Mouse (Mus musculus) CH12.LX (cell line): ENCODE results near the gene 4931406P16Rik. TPM values are rescaled to one million over a fixed set of nuclear protein-coding genes. Genes with fewer than 3 reads are reported as not detected.

Source experiments
- DNase-seq: peaks from one replicate; pipeline ENCODE4 v3.0.0-alpha.2; 2013; ENCODE audit errors: extremely low read depth
- H3K27ac ChIP-seq: 2 replicates; pipeline ENCODE4 v1.5.1; 2012; ENCODE audit warnings: low read depth, mild to moderate bottlenecking, control low read depth, moderate library complexity; ENCODE audit not compliant: insufficient read depth
- H3K27me3 ChIP-seq: replicated peaks from 2 replicates; pipeline ENCODE3; 2012; ENCODE audit warnings: inconsistent platforms
- H3K36me3 ChIP-seq, 2 experiments: replicated peaks in 1 of 2; 2 replicates each; pipeline versions ENCODE3 to v1.6.1; 2012; ENCODE audit warnings: inconsistent platforms in 1 of 2, low read length in 1 of 2, mild to moderate bottlenecking in 1 of 2, mixed read lengths in 1 of 2, moderate library complexity in 1 of 2; ENCODE audit not compliant: control insufficient read depth in 1 of 2, insufficient read depth in 1 of 2
- H3K4me1 ChIP-seq, 2 experiments: 2 replicates each; pipeline ENCODE4 v1.6.1; 2012; ENCODE audit warnings: inconsistent platforms in 1 of 2, moderate library complexity in 1 of 2; ENCODE audit not compliant: insufficient read depth in 2 of 2, control insufficient read depth in 1 of 2
- H3K4me2 ChIP-seq: 2 replicates; pipeline ENCODE4 v1.6.1; 2012; ENCODE audit warnings: low read depth, mild to moderate bottlenecking, control low read depth; ENCODE audit not compliant: poor library complexity, insufficient read depth, severe bottlenecking
- H3K4me3 ChIP-seq, 3 experiments: fragments of 150-350 bp in 1 of 3; sonication (generic) in 1 of 3; replicated peaks in 1 of 3; 2 replicates each; pipeline versions ENCODE3 to v1.5.1; 2011 to 2012; ENCODE audit warnings: low read depth in 2 of 3, low read length in 2 of 3, mild to moderate bottlenecking in 2 of 3, moderate library complexity in 2 of 3, control low read depth in 1 of 3, improper control_type of control experiment in 1 of 3, inconsistent platforms in 1 of 3, mixed read lengths in 1 of 3; ENCODE audit not compliant: poor library complexity in 1 of 3
- H3K79me2 ChIP-seq: replicated peaks from 2 replicates; pipeline ENCODE4 v1.6.1; 2012; ENCODE audit warnings: mild to moderate bottlenecking, moderate library complexity; ENCODE audit not compliant: control insufficient read depth, poor library complexity, insufficient read depth, severe bottlenecking; ENCODE audit errors: extremely low read depth
- H3K9ac ChIP-seq: 2 replicates; pipeline ENCODE4 v1.6.1; 2012; ENCODE audit warnings: low read depth, mild to moderate bottlenecking, control low read depth, moderate library complexity; ENCODE audit not compliant: insufficient read depth
- H3K9me3 ChIP-seq: replicated peaks from 2 replicates; pipeline ENCODE3; 2012; ENCODE audit warnings: low read length, inconsistent platforms, mixed read lengths
- CTCF ChIP-seq, 2 experiments: IDR thresholded peaks in 1 of 2; conservative IDR thresholded peaks in 1 of 2; 2 replicates each; pipeline ENCODE4 v1.5.1; 2011 to 2012; ENCODE audit warnings: low read depth in 2 of 2, low read length in 2 of 2, improper control_type of control experiment in 1 of 2, inconsistent platforms in 1 of 2, mild to moderate bottlenecking in 1 of 2, moderate library complexity in 1 of 2
- ELF1 ChIP-seq: IDR thresholded peaks from 2 replicates; pipeline ENCODE4 v1.6.1; 2014; ENCODE audit warnings: low read depth, mild to moderate bottlenecking, inconsistent platforms, low read length, improper control_type of control experiment
- JUND ChIP-seq: conservative IDR thresholded peaks from 2 replicates; pipeline ENCODE4 v1.6.1; 2011; ENCODE audit warnings: low read depth, low read length, improper control_type of control experiment
- MAFK ChIP-seq: IDR thresholded peaks from 2 replicates; pipeline ENCODE4 v1.6.1; 2011; ENCODE audit warnings: low read length, improper control_type of control experiment; ENCODE audit not compliant: insufficient replicate concordance
- MAX ChIP-seq: IDR thresholded peaks from 2 replicates; pipeline ENCODE4 v1.6.1; 2011; ENCODE audit warnings: low read length, improper control_type of control experiment
- MXI1 ChIP-seq: IDR thresholded peaks from 2 replicates; pipeline ENCODE4 v1.6.1; 2011; ENCODE audit warnings: mild to moderate bottlenecking, low read depth, low read length, improper control_type of control experiment
- NELFE ChIP-seq: IDR thresholded peaks from 2 replicates; pipeline ENCODE4 v1.6.1; 2011; ENCODE audit warnings: low read depth, low read length, improper control_type of control experiment
- NRF1 ChIP-seq: IDR thresholded peaks from 2 replicates; pipeline ENCODE4 v1.6.1; 2014; ENCODE audit warnings: low read depth, mild to moderate bottlenecking, inconsistent platforms, low read length, improper control_type of control experiment, moderate library complexity
- POLR2AphosphoS2 ChIP-seq: IDR thresholded peaks from 2 replicates; pipeline ENCODE4 v1.6.1; 2011; ENCODE audit warnings: low read depth, low read length, improper control_type of control experiment
- RAD21 ChIP-seq: IDR thresholded peaks from 2 replicates; pipeline ENCODE4 v1.6.1; 2011; ENCODE audit warnings: low read depth, mild to moderate bottlenecking, low read length, improper control_type of control experiment, moderate library complexity
- SIN3A ChIP-seq: IDR thresholded peaks from 2 replicates; pipeline ENCODE4 v1.6.1; 2012; ENCODE audit warnings: low read length, improper control_type of control experiment, inconsistent platforms
- SMC3 ChIP-seq: IDR thresholded peaks from 2 replicates; pipeline ENCODE4 v1.6.1; 2011; ENCODE audit warnings: low read depth, low read length, improper control_type of control experiment
- TCF12 ChIP-seq: IDR thresholded peaks from 2 replicates; pipeline ENCODE4 v1.6.1; 2014; ENCODE audit warnings: low read depth, mild to moderate bottlenecking, inconsistent platforms, low read length, improper control_type of control experiment
- UBTF ChIP-seq: IDR thresholded peaks from 2 replicates; pipeline ENCODE4 v1.6.1; 2012; ENCODE audit warnings: low read depth, mild to moderate bottlenecking, inconsistent platforms, low read length, improper control_type of control experiment, moderate library complexity
- ZC3H11A ChIP-seq: IDR thresholded peaks from 2 replicates; pipeline ENCODE4 v1.6.1; 2012; ENCODE audit warnings: low read depth, mild to moderate bottlenecking, inconsistent platforms, low read length, improper control_type of control experiment
- ZKSCAN1 ChIP-seq: IDR thresholded peaks from 2 replicates; pipeline ENCODE4 v1.6.1; 2012; ENCODE audit warnings: low read depth, inconsistent platforms, low read length, improper control_type of control experiment, borderline replicate concordance
- ZMIZ1 ChIP-seq: IDR thresholded peaks from 2 replicates; pipeline ENCODE4 v1.6.1; 2012; ENCODE audit warnings: low read depth, mild to moderate bottlenecking, inconsistent platforms, low read length, improper control_type of control experiment
- dilution Hi-C: fragments of 300-500 bp; cut with MboI; formaldehyde crosslinking; loops from 2 replicates; pipeline ENCODE4 v1.14.3; 2020; ENCODE audit warnings: low sequenced_read_pairs; ENCODE audit not compliant: extremely low pct_unique_long_range_greater_than_20kb, extremely low pct_ligation_motif_present
- in situ Hi-C: fragments of 300-500 bp; cut with MboI; formaldehyde crosslinking; loops from 3 replicates; pipeline ENCODE4 v1.14.3; 2019; ENCODE audit warnings: low sequenced_read_pairs, low pct_ligation_motif_present, low pct_unique_long_range_greater_than_20kb, mixed read lengths
- polyA plus RNA-seq: library from polyadenylated mRNA; unstranded; fragments of >175 nt; gene quantifications from 2 replicates; pipeline ENCODE4 v1.2.1, GENCODE M21; 2012; ENCODE audit warnings: low read depth; ENCODE audit not compliant: insufficient read length
- total RNA-seq, 2 experiments: library from RNA; depleted of rRNA; stranded (reverse); fragments of 300-350 nt in 1 of 2; fragments of >200 nt in 1 of 2; gene quantifications; 2 replicates each; pipeline ENCODE4 v1.2.3; 2012 to 2014

4931406P16Rik gene
- total and polyA plus RNA-seq, 3 experiments: 10.0 to 15.6 (median 11.7) TPM

- dilution Hi-C loops (no loop called here), in situ Hi-C loops (loop anchor here (25.0 kb wide), 1 partner anchor 396 kb away; the partner anchor contains the start of gene Kctd15)
- Histone ChIP-seq H3K27me3 (no peaks in the 10 kb centered on the region), H3K4me3 (peak overlapping the region in 1 of 3 experiments; percentile 13), H3K9me3 (no peaks in the 10 kb centered on the region), H3K4me2 (peak overlapping the region; percentile 46), H3K9ac (peak overlapping the region; percentile 23; the same call in 1 of the 2 replicates), H3K4me1 (peaks cover 0 to 61% of the 10 kb centered on the region in 2 experiments; a peak in 3 of 4 replicates), H3K79me2 (no peaks in the 10 kb centered on the region), H3K36me3 (peaks cover 3 to 22% of the 10 kb centered on the region in 2 experiments), H3K27ac (no peak overlapping the region)
- TF ChIP-seq SMC3: peak; percentile 90
- TF ChIP-seq ZMIZ1: no peak
- TF ChIP-seq MXI1: 0 out of 2 replicates have a peak, but pooled peaks have one; percentile 31
- TF ChIP-seq RAD21: peak; percentile 93
- TF ChIP-seq CTCF (conservative IDR thresholded peaks at IDR 0.05 in 1 of 2, IDR thresholded peaks at IDR 0.05 in 1 of 2; ENCODE audit: low read depth in 2 of 2, low read length in 2 of 2): peak; percentile 17 to 92; a peak in 3 of 4 replicates
- TF ChIP-seq SIN3A: peak; percentile 72
- peak; percentile 19; the same call in 1 of the 2 replicates for TF ChIP-seq NELFE
- TF ChIP-seq POLR2AphosphoS2: no peak
- TF ChIP-seq ELF1: peak; percentile 42; the same call in 1 of the 2 replicates
- DNase-seq: peak; percentile 83
Observed at GRCm38 (mm10) chr7:34265876-34266346, 47.4 kb downstream of the 4931406P16Rik start.

GRCm38 (mm10) chr7:34263437-34263836 lies 49.9 kb downstream of the 4931406P16Rik start:
- Histone ChIP-seq H3K9me3 (no peaks in the 10 kb centered on the region), H3K4me1 (peaks cover 0 to 49% of the 10 kb centered on the region in 2 experiments; a peak in 3 of 4 replicates), H3K36me3 (peaks cover 6 to 38% of the 10 kb centered on the region in 2 experiments), H3K27ac (no peak overlapping the region), H3K4me2 (no peak overlapping the region), H3K4me3 (no peak overlapping the region), H3K27me3 (no peaks in the 10 kb centered on the region), H3K79me2 (no peaks in the 10 kb centered on the region), H3K9ac (no peak overlapping the region)
- dilution Hi-C loops (no loop called here), in situ Hi-C loops (loop anchor here (25.0 kb wide), 1 partner anchor 399 kb away; the partner anchor contains the start of gene Kctd15)
- peak; percentile 17 for DNase-seq
- TF ChIP-seq JUND: no peak
- no peak for TF ChIP-seq MAFK
- TF ChIP-seq ZC3H11A: no peak
- no peak for TF ChIP-seq ZKSCAN1
- TF ChIP-seq MAX: no peak
- TF ChIP-seq ZMIZ1: no peak
- no peak for TF ChIP-seq NRF1
- TF ChIP-seq ELF1: no peak
- no peak for TF ChIP-seq UBTF
- TF ChIP-seq TCF12: no peak
